Mouse (Mus musculus): ENCODE measurements around the gene Zwint. TPM values are rescaled to one million over a fixed set of nuclear protein-coding genes. Genes with fewer than 3 reads are reported as not detected.

Gene Zwint
- total RNA-seq (2021), result 100 to 1,000 TPM; 676 to 683 TPM
- long read RNA-seq, transcript Zwint-204 (8 exons, 1,138 nt), result minor isoform, 5 of 1,083 reads
- long read RNA-seq, transcript Zwint-201 (8 exons, 1,834 nt), result major isoform, 1,005 of 1,083 reads
- long read RNA-seq, partial matches to known transcripts, result 42 of 1,083 reads
- long read RNA-seq, other reads (novel, unspliced or antisense), result 28 of 1,083 reads

- DNase-seq (ENCODE audit: low spot score in 2 of 2), result peak; percentile 93 to 95
Measured at GRCm38 (mm10) chr10:72654270-72655016, at the start of gene Zwint. TSS of gene Zwint (plus strand) at chr10:72654845.

DNA sequence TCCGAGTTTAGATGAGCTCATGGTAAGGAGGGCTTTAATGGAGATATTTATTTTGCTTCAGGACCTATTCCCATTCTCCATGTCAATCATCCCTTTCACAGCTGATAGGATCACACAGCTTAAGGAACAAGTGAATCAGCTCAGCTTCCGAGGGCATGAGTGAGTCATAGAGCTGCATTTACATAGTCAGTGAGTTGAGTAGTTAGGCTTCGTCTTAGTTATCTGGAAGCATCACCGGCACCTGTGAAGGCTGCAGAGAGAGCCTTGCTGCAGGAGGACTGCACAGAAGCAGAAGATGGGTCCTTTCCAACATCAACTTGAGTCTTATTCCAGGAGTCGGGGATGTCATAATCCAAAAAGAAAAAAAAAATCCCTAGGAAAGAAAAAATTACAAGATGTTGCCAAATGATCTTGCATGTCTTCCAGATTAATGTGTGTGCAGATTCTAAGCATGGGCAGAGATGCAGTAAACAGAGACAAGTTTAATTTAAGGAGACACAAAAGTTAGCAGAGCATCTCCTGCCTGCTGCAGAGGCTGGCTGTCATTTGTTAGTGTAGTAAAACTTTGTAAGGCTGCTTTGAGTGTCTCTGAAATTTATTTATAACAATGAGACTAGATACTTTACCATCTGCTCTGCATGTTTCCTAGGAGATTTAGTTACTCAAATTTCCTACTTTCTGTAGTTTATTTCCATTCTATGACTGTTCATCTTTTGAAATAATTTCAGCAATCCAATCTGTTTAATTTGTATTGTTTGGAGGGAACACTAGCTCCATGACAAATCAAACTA is 41.3 kb upstream of the Zwint start:
- DNase-seq (ENCODE audit: low spot score in 2 of 2), result no peak

DNA sequence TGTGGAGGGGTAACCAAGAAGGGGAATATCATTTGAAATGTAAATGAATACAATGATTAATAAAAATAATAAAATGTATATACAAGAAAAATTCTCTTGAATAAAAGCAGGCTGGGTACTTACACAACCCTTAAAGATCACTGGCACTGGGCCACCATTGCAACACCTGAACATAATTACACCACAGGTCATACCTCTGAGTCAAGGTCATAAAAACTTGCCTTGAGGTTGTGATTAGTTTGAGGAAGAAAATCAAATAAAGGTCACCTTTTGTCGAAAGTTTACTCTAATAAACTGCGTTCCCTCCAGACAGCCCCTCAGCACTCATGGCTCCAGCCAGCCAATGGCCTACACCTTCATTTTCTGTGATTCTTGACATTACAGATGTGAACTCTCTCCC is 38.5 kb upstream of the Zwint start:
- DNase-seq (ENCODE audit: low spot score in 2 of 2), result no peak

DNA sequence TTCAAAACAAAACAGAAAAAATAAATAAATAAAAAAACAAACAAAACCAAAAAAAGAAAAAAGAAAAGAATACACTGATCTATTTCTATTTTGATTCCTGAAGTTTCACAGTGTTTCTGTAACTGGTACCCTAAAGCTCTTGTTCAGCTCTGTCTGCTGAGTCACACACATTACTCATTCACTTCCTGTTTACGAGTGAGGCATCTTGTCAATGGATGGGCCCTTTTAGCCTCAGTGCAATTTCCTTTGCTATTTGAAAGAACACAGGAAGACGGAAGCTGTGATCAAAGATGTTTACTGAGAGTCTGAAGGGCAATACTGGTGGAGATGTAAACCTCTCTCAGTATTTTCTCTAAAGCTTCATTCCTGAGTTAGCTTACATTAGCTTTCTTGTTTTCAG is 34.1 kb upstream of the Zwint start:
- DNase-seq (ENCODE audit: low spot score in 2 of 2), result no peak

- DNase-seq (ENCODE audit: low spot score in 2 of 2), result peak; percentile 13 to 42
Measured at GRCm38 (mm10) chr10:72623561-72623960, 31.1 kb upstream of the Zwint start.

GRCm38 (mm10) chr10:72634125-72634524 is 20.5 kb upstream of the Zwint start:
- no peak for DNase-seq (ENCODE audit: low spot score in 2 of 2)

GRCm38 (mm10) chr10:72650867-72651266 is 3.8 kb upstream of the Zwint start:
- no peak for DNase-seq (ENCODE audit: low spot score in 2 of 2)

DNA sequence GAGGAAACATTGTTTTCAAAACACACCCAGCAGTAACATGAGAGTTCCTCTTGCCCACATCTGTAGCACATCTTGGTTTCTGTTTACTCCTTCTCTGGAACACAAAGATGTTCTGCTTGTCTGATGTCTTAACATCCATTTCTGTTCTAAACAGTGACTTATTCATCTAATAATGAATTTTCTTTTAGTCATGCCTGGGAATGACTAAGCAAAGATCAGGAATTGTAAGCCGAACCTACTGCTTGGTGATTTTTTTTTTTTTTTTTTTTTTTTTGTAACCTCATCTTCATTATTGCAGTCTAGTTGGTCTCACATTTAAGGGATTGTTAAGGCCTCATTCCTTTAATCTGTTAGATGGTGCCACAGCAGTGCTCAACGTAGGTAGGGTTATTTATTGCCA is 848 bp upstream of the Zwint start:
- no peak for DNase-seq (ENCODE audit: low spot score in 2 of 2)

DNA sequence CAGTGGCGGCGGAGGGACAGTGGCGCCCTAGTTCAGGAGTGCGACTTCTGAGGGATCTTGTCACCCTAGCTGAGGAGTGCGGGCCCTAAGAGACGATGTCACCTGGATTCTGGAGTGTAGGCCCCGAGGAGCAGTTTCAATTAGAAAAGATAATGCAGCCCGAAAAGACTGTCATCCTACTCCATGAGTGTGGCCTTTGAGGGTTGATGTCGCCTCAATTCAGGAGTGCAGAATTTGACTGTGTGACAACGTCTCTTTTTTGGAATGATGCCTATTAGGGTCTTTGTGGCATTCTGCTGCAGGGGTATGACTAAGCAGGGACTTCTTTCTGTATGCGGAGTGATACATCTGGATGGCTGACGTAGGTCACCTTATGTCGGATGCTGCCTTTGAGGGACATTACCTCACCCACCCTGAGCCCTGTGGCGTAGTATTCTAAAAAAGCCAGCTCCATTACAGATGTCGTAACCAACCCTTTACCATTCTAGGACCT is 418 bp downstream of the Zwint start:
- peak in 1 of 2 experiments; percentile 49 for DNase-seq (ENCODE audit: low spot score in 2 of 2)

DNA sequence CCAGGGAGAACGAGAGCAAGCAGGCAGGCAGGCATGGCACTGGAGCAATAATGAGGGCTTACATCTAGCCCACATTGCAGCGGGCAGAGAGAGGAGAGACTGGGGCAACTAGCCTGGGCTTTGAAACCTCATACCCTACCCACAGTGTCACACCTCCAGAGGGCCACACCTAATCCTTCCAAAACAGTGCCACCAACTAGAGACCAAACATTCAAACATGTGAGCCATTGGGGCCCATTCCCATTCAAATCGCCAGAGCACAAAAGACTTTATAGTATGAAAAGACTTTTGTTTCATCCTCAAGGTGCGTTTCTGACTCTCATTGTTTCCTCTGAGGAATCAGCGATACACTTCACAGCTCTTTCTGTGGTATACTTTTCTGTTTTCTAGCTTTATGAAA is 4.6 kb downstream of the Zwint start:
- no peak for DNase-seq (ENCODE audit: low spot score in 2 of 2)

DNA sequence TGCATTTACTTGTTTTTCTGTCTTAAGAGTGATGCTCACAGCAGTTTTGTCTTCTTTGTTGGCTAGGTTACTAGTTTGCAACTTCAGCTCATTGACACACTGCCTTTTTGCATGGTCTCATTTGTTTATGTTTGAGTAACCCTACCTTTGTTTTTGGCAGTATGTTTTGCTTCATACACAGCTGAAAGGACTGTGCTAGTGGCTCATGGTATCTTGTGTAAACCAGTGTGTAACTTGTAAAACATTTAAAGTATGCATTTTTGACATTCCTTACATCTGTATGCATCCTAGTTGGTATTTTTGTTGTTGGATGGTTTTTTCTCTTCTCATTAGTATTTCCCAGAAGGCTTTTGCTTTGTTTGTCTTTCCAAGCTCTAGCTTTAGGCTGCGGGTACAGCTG is 5.7 kb downstream of the Zwint start:
- DNase-seq (ENCODE audit: low spot score in 2 of 2), result no peak

DNA sequence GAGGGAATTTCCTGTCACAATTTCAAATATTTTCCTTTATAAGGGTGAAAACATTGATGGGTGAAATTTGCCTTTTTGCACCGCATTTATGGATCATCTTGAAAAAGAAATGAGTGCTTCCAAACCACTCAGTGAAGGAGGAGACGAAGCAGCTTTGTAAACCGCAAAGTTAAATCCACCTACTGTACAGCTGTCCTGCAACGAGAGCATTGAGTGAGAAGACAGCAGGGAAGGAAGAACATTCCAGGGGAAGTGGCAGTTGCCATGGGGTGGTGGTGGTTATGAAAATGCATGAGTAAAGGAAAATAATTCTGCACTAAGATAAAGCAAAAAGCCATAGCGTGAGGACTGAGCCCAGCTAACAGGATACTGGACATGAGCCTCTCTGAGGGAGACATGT is 13.2 kb downstream of the Zwint start:
- DNase-seq (ENCODE audit: low spot score in 2 of 2), result no peak

- no peak for DNase-seq (ENCODE audit: low spot score in 2 of 2)
Measured at GRCm38 (mm10) chr10:72669086-72669485, 14.4 kb downstream of the Zwint start.

DNA sequence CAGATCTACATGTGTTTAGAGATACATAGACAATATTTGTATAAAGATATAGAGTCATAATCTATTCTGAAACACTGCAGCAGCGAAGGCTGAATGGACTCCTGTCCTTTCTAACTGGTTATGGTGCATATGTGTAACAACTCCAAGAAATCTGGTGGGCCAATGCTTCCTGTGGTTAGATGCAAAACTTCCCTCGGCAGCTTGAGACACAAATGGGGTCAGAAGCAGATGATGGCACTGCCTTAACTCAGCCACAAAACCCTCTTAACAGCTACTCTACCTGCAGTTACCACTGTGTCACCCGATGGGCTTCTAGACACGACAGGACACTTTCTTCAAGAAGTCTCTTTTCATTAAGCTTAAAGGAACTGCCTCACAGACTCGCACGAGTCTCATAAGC is 21.3 kb downstream of the Zwint start:
- DNase-seq (ENCODE audit: low spot score in 2 of 2), result no peak

GRCm38 (mm10) chr10:72676550-72676949 is 21.9 kb downstream of the Zwint start:
- no peak for DNase-seq (ENCODE audit: low spot score in 2 of 2)

- no peak for DNase-seq (ENCODE audit: low spot score in 2 of 2)
Measured at GRCm38 (mm10) chr10:72679086-72679485, 24.4 kb downstream of the Zwint start.

- no peak for DNase-seq (ENCODE audit: low spot score in 2 of 2)
Measured at GRCm38 (mm10) chr10:72701092-72701491, 46.4 kb downstream of the Zwint start.

DNA sequence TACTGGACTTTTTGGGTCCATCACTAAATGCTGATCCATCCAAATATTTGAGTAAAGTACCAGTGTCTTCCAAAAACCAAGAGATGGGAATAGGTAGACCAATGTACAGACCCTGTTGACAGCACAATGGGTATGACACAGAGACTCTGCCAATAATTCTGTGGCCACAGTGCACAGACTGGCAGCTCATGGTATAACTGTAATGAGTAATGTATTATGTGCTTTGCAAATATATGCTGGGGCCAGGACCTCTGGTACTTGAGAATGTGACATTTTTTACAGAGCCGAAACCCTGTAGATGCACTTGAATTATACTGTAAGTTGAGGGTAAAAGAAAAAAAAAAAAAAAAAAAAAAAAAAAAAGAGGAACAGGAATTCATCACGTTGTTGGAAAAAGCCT is 59.1 kb downstream of the Zwint start:
- no peak for DNase-seq (ENCODE audit: low spot score in 2 of 2)
